19 mouse cellular contexts compared by ENCODE assay signal in genomic region chr13:18173021-18173420, GRCm38 (mm10).
A peak's percentile ranks its signal among the peaks of the same experiment; 100 is the strongest.
DNase-seq lines count a peak whose midpoint lies in the region; ATAC-seq and TF ChIP-seq lines count a peak whose summit lies in the region.
"Had no signal": no experiment of that assay in that cellular context is flagged by ENCODE, and none has a peak within 500 bp of the region (broad histone marks: within the 10 kb centered on the region; RNA-seq: fewer than 3 reads in every experiment).

No protein-coding gene starts in this region.

- no peak overlapping the region for H3K9ac ChIP-seq in forebrain, embryonic 14.5 days (ENCODE audit: low read length)
- no peak overlapping the region for H3K9ac ChIP-seq in forebrain, embryonic 16.5 days (replicated peaks; ENCODE audit: low read depth, low read length)
- H3K9ac ChIP-seq in liver, adult 2 months (ENCODE audit: low read depth, low read length): no peak overlapping the region
- H3K9ac ChIP-seq: embryonic facial prominence, embryonic 13.5 days; lung, embryonic 15.5 days had no signal

- H3K4me1 ChIP-seq in forebrain, embryonic 14.5 days (ENCODE audit: control insufficient read depth, insufficient read depth, low read length): 0 out of 2 replicates have a peak, but pooled peaks cover 3% of the 10 kb centered on the region
- H3K4me1 ChIP-seq in forebrain, embryonic 16.5 days (replicated peaks; ENCODE audit: control insufficient read depth, insufficient read depth, low read length): no peaks in the 10 kb centered on the region
- H3K4me1 ChIP-seq in liver, adult 2 months (ENCODE audit: control insufficient read depth, insufficient read depth, low read length): peaks cover 7% of the 10 kb centered on the region; the same call in 1 of the 2 replicates
- H3K4me1 ChIP-seq: embryonic facial prominence, embryonic 13.5 days; lung, embryonic 15.5 days had no signal

- TF ChIP-seq POLR2A in liver, adult 2 months (IDR thresholded peaks at IDR 0.05; ENCODE audit: extremely low read depth, insufficient read depth, low read length): no peak

- no peak for DNase-seq in cerebellum, adult 8-10 months
- DNase-seq in forebrain, embryonic 14.5 days (ENCODE audit: low spot score): peak; percentile 14
- peak; percentile 65 for DNase-seq in liver, adult 2 months (ENCODE audit: extremely low read depth, low read depth, low spot score)
- no peak for DNase-seq in liver
- DNase-seq in cerebellum, postnatal 14 days: peak; percentile 66 to 67
- DNase-seq: gastrocnemius, postnatal 10 days; heart, postnatal 14 days; thymus, adult 2 months; thymus, postnatal 36 days had no signal

- H3K79me2 ChIP-seq in liver, adult 2 months (ENCODE audit: control insufficient read depth, insufficient read depth, low read length): no peaks in the 10 kb centered on the region

- no peaks in the 10 kb centered on the region for H3K27me3 ChIP-seq in forebrain, embryonic 14.5 days (replicated peaks; ENCODE audit: control insufficient read depth, insufficient read depth, low read length)
- no peaks in the 10 kb centered on the region for H3K27me3 ChIP-seq in forebrain, embryonic 16.5 days (replicated peaks; ENCODE audit: control insufficient read depth, insufficient read depth, low read length)
- no peaks in the 10 kb centered on the region for H3K27me3 ChIP-seq in liver, adult 2 months (ENCODE audit: control insufficient read depth, insufficient read depth, low read length)
- H3K27me3 ChIP-seq: embryonic facial prominence, embryonic 13.5 days; lung, embryonic 15.5 days had no signal

- WGBS in forebrain, embryonic 14.5 days: 57% methylated on average over 3 of the region's 3 CpGs
- 36% methylated on average over 3 of the region's 3 CpGs for WGBS in forebrain, embryonic 16.5 days
- 3% methylated on average over 3 of the region's 3 CpGs for WGBS in liver, adult 2 months

- no peak for TF ChIP-seq CTCF in liver, adult 2 months (IDR thresholded peaks at IDR 0.05; ENCODE audit: low read depth, low read length)

- no peak overlapping the region for H3K4me2 ChIP-seq in forebrain, embryonic 14.5 days (ENCODE audit: low read length)
- H3K4me2 ChIP-seq in forebrain, embryonic 16.5 days (ENCODE audit: low read length): no peak overlapping the region
- H3K4me2 ChIP-seq: embryonic facial prominence, embryonic 13.5 days; liver, embryonic 11.5 days; lung, embryonic 15.5 days had no signal

- H3K4me3 ChIP-seq in forebrain, embryonic 14.5 days (ENCODE audit: low read depth, low read length): no peak overlapping the region
- H3K4me3 ChIP-seq in forebrain, embryonic 16.5 days (replicated peaks; ENCODE audit: low read length): no peak overlapping the region
- no peak overlapping the region for H3K4me3 ChIP-seq in liver, adult 2 months (ENCODE audit: insufficient read depth, low read depth, low read length)
- H3K4me3 ChIP-seq: embryonic facial prominence, embryonic 13.5 days; erythroblast, embryonic 14.5 days; left cerebral cortex, adult 2 months; lung, embryonic 15.5 days; midbrain, embryonic 10.5 days had no signal

- no peaks in the 10 kb centered on the region for H3K9me3 ChIP-seq in forebrain, embryonic 14.5 days (replicated peaks; ENCODE audit: control insufficient read depth, low read length)
- H3K9me3 ChIP-seq in forebrain, embryonic 16.5 days (ENCODE audit: control insufficient read depth, low read length): no peaks in the 10 kb centered on the region
- H3K9me3 ChIP-seq: embryonic facial prominence, embryonic 13.5 days; lung, embryonic 15.5 days; midbrain, embryonic 10.5 days had no signal

- H3K27ac ChIP-seq in forebrain, embryonic 14.5 days (ENCODE audit: low read depth, low read length): no peak overlapping the region
- H3K27ac ChIP-seq in forebrain, embryonic 16.5 days (ENCODE audit: low read length): no peak overlapping the region
- H3K27ac ChIP-seq in liver, adult 2 months (replicated peaks; ENCODE audit: insufficient read depth, low read depth, low read length): no peak overlapping the region
- H3K27ac ChIP-seq: embryonic facial prominence, embryonic 13.5 days; left cerebral cortex, adult 2 months; lung, embryonic 15.5 days had no signal

- peak; percentile 53; the same call in 1 of the 2 replicates for ATAC-seq in cerebellum, adult (ENCODE audit: insufficient number of reproducible peaks, low FRiP score, low TSS enrichment)
- ATAC-seq in forebrain, embryonic 14.5 days: no peak
- no peak for ATAC-seq in forebrain, embryonic 16.5 days
- ATAC-seq in CD4-positive, CD25-positive, alpha-beta regulatory T cell, adult 4 months: no peak
- ATAC-seq: inflammation-experienced regulatory T-cells, adult 6 months had no signal

- H3K36me3 ChIP-seq in forebrain, embryonic 14.5 days (ENCODE audit: control insufficient read depth, insufficient read depth, low read length): no peaks in the 10 kb centered on the region
- no peaks in the 10 kb centered on the region for H3K36me3 ChIP-seq in forebrain, embryonic 16.5 days (ENCODE audit: control insufficient read depth, insufficient read depth)
- no peaks in the 10 kb centered on the region for H3K36me3 ChIP-seq in liver, adult 2 months (ENCODE audit: control insufficient read depth, insufficient read depth, low read length)
- H3K36me3 ChIP-seq: embryonic facial prominence, embryonic 13.5 days; lung, embryonic 15.5 days; midbrain, embryonic 10.5 days had no signal

Comparison
In these comparisons a context has a peak if more than half of its experiments do, and no peak if none do; other contexts are left out.
1. DNase-seq: peak in forebrain, embryonic 14.5 days (single experiment), liver, adult 2 months (single experiment) and cerebellum, postnatal 14 days (2 of 2); none in cerebellum, adult 8-10 months (single experiment) and liver (single experiment).